Mouse (Mus musculus): ENCODE data around the gene Pbdc1. TPM values are rescaled to one million over a fixed set of nuclear protein-coding genes. Genes with fewer than 3 reads are reported as not detected.
"Not testable (repeated sequence)": the region's sequence is repeated elsewhere in the genome, so short reads cannot be mapped to it uniquely, and the experiment has no call there.

Gene Pbdc1
- polyA plus RNA-seq (2016; fragmentation: Nextera tagmentation; extraction: Ambion mirVana), result 54.5 and 55.2 TPM in 2 replicates

GRCm38 (mm10) chrX:105079615-105080092, at the start of gene Pbdc1:
Gene Pbdc1, plus strand, starts transcription at chrX:105079756.
- H3K4me2 ChIP-seq (replicated peaks), result peak within 1 kb of the TSS; percentile 62
- no peaks in the 10 kb centered on the region for H3K9me3 ChIP-seq
- no peak within 1 kb of the TSS for H3K27ac ChIP-seq (replicated peaks)
- H3K27me3 ChIP-seq, result no peaks in the 10 kb centered on the region
- H3K4me3 ChIP-seq, result peak within 1 kb of the TSS; percentile 57
- H3K9ac ChIP-seq (replicated peaks), result peak within 1 kb of the TSS; percentile 56
- 3% methylated on average over 35 of the region's 35 CpGs for WGBS
- peaks cover 5% of the 10 kb centered on the region for H3K4me1 ChIP-seq
- peak; percentile 99 for ATAC-seq (ENCODE audit: low FRiP score, low read depth)
- peaks cover 3% of the 10 kb centered on the region; the same call in 1 of the 2 replicates for H3K36me3 ChIP-seq

DNA sequence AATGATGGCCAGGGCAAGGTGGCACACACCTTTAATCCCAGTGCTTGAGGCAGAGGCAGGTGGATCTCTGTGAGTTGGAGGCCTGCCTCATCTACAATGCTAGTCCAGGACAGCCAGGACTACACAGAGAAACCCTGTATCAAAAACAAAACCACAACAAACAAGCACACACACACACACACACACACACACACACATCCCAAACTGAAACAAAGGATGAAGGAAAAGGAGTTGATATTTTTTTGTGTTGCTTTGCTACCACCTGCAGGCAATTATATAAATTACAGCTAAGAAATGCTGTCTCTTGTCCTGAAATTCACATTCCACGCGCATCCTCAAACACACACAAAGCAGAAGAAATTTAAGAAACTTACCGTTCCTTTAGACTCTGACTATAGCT, 41.9 kb upstream of the Pbdc1 start:
- no peak overlapping the region for H3K4me3 ChIP-seq
- no peaks in the 10 kb centered on the region; the same call in 1 of the 2 replicates for H3K27me3 ChIP-seq
- H3K9ac ChIP-seq (replicated peaks), result no peak overlapping the region
- H3K4me1 ChIP-seq, result no peaks in the 10 kb centered on the region
- no peak overlapping the region for H3K27ac ChIP-seq (replicated peaks)
- ATAC-seq (ENCODE audit: low FRiP score, low read depth), result no peak
- H3K9me3 ChIP-seq, result no peaks in the 10 kb centered on the region
- 0 out of 2 replicates have a peak, but pooled peaks cover 4% of the 10 kb centered on the region for H3K36me3 ChIP-seq
- H3K4me2 ChIP-seq (replicated peaks), result no peak overlapping the region
- 88% methylated on average over 3 of the region's 3 CpGs for WGBS

DNA sequence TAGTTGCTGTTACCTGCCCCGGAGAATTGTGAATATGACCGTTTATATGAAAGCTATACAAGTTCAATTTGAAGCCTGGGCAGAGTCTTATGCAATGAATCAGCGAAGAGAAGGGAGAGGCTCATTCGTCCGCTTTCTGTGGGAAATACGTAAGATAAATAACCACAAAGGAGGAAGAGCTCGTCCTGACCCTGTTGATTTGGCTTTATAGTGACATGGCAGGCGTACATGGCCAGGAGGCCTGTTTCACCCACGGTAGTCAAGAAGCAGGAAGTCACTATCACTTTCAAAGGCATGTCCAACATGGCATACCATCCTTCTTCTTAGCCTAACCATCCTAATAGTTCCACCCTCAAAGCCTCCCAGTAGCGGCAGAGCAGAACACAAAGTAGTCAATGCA, 15.3 kb upstream of the Pbdc1 start:
- Histone ChIP-seq H3K4me2 (replicated peaks) (no peak overlapping the region), H3K4me3 (no peak overlapping the region), H3K27me3 (no peaks in the 10 kb centered on the region), H3K9me3 (no peaks in the 10 kb centered on the region), H3K9ac (replicated peaks) (no peak overlapping the region), H3K27ac (replicated peaks) (no peak overlapping the region), H3K36me3 (peaks cover 70% of the 10 kb centered on the region), H3K4me1 (peaks cover 5% of the 10 kb centered on the region; the same call in 1 of the 2 replicates)
- WGBS, result 93% methylated on average over 10 of the region's 10 CpGs
- ATAC-seq (ENCODE audit: low FRiP score, low read depth), result no peak

DNA sequence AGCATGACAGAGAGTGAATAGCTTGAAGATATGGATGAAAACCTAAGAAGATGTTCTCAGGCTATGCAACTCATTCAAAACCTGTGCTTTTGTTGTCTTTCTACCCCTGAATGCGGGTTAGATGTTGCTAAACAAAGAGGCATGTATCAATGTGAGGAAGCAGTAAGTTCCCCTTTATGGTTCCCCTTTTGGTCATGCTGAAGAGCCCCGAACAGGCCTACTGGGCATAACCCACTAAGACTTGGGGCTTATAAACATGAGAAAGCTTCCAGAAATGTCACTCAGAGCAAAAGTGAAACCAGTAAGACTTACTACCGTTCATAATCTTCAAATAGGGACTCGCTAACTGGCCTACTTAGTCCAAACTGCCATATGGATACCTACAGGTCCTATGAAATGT, 14.8 kb upstream of the Pbdc1 start:
- H3K9ac ChIP-seq (replicated peaks), result no peak overlapping the region
- peaks cover 65% of the 10 kb centered on the region for H3K36me3 ChIP-seq
- no peak for ATAC-seq (ENCODE audit: low FRiP score, low read depth)
- no peak overlapping the region for H3K4me2 ChIP-seq (replicated peaks)
- no peaks in the 10 kb centered on the region for H3K27me3 ChIP-seq
- H3K27ac ChIP-seq (replicated peaks), result no peak overlapping the region
- H3K9me3 ChIP-seq, result no peaks in the 10 kb centered on the region
- H3K4me3 ChIP-seq, result no peak overlapping the region
- peaks cover 5% of the 10 kb centered on the region; the same call in 1 of the 2 replicates for H3K4me1 ChIP-seq
- 95% methylated on average over 4 of the region's 4 CpGs for WGBS

- 3% methylated on average over 32 of the region's 32 CpGs for WGBS
- Histone ChIP-seq H3K27me3 (no peaks in the 10 kb centered on the region), H3K9ac (replicated peaks) (peak overlapping the region; percentile 71), H3K27ac (replicated peaks) (peak overlapping the region; percentile 73), H3K4me2 (replicated peaks) (peak overlapping the region; percentile 70), H3K4me3 (peak overlapping the region; percentile 65), H3K36me3 (peaks cover 27% of the 10 kb centered on the region), H3K9me3 (no peaks in the 10 kb centered on the region), H3K4me1 (peaks cover 5% of the 10 kb centered on the region; the same call in 1 of the 2 replicates)
- ATAC-seq (ENCODE audit: low FRiP score, low read depth), result peak; percentile 93
Observed at GRCm38 (mm10) chrX:105069671-105070503, 9.7 kb upstream of the Pbdc1 start.

- H3K27ac ChIP-seq (replicated peaks), result no peak overlapping the region
- H3K36me3 ChIP-seq, result peaks cover under 1% of the 10 kb centered on the region; the same call in 1 of the 2 replicates
- 9% methylated on average over 12 of the region's 12 CpGs for WGBS
- H3K4me3 ChIP-seq, result peak overlapping the region; percentile 57
- peak overlapping the region; percentile 39; the same call in 1 of the 2 replicates for H3K9ac ChIP-seq (replicated peaks)
- peak overlapping the region; percentile 62 for H3K4me2 ChIP-seq (replicated peaks)
- no peaks in the 10 kb centered on the region for H3K9me3 ChIP-seq
- H3K27me3 ChIP-seq, result no peaks in the 10 kb centered on the region
- H3K4me1 ChIP-seq, result peaks cover 5% of the 10 kb centered on the region
- ATAC-seq (ENCODE audit: low FRiP score, low read depth), result peak; percentile 80
Observed at GRCm38 (mm10) chrX:105079151-105079550, 405 bp upstream of the Pbdc1 start.

- Histone ChIP-seq H3K27ac (replicated peaks) (no peak overlapping the region), H3K4me1 (peaks cover 5% of the 10 kb centered on the region), H3K4me2 (replicated peaks) (peak overlapping the region; percentile 62), H3K9ac (replicated peaks) (peak overlapping the region; percentile 56), H3K4me3 (peak overlapping the region; percentile 57), H3K36me3 (peaks cover 3% of the 10 kb centered on the region; the same call in 1 of the 2 replicates), H3K27me3 (no peaks in the 10 kb centered on the region), H3K9me3 (no peaks in the 10 kb centered on the region)
- WGBS, result 14% methylated on average over 8 of the region's 8 CpGs
- ATAC-seq (ENCODE audit: low FRiP score, low read depth), result no peak
Observed at GRCm38 (mm10) chrX:105080096-105080495, 540 bp downstream of the Pbdc1 start.

GRCm38 (mm10) chrX:105083013-105083412, 3.5 kb downstream of the Pbdc1 start:
- H3K4me2 ChIP-seq (replicated peaks); H3K4me1 ChIP-seq; ATAC-seq (ENCODE audit: low FRiP score, low read depth); H3K9ac ChIP-seq (replicated peaks); H3K27ac ChIP-seq (replicated peaks); H3K4me3 ChIP-seq; H3K9me3 ChIP-seq; H3K36me3 ChIP-seq; H3K27me3 ChIP-seq: not testable (repeated sequence)
- WGBS, result 89% methylated on average over 7 of the region's 7 CpGs

GRCm38 (mm10) chrX:105104175-105104574, 24.6 kb downstream of the Pbdc1 start:
- Histone ChIP-seq H3K36me3 (no peaks in the 10 kb centered on the region), H3K4me1 (no peaks in the 10 kb centered on the region), H3K27ac (replicated peaks) (no peak overlapping the region), H3K9ac (replicated peaks) (no peak overlapping the region), H3K4me2 (replicated peaks) (no peak overlapping the region), H3K4me3 (no peak overlapping the region), H3K27me3 (peaks cover 7% of the 10 kb centered on the region), H3K9me3 (no peaks in the 10 kb centered on the region)
- 43% methylated on average over 5 of the region's 5 CpGs for WGBS
- ATAC-seq (ENCODE audit: low FRiP score, low read depth), result no peak

- Histone ChIP-seq H3K4me1 (no peaks in the 10 kb centered on the region), H3K27me3 (peaks cover 30% of the 10 kb centered on the region), H3K4me3 (no peak overlapping the region), H3K4me2 (replicated peaks) (no peak overlapping the region), H3K9ac (replicated peaks) (no peak overlapping the region), H3K36me3 (no peaks in the 10 kb centered on the region), H3K27ac (replicated peaks) (no peak overlapping the region), H3K9me3 (no peaks in the 10 kb centered on the region)
- ATAC-seq (ENCODE audit: low FRiP score, low read depth), result no peak
- WGBS, result 87% methylated on average over 2 of the region's 2 CpGs
Observed at GRCm38 (mm10) chrX:105114994-105115393, 35.4 kb downstream of the Pbdc1 start.

- 18% methylated on average over 64 of the region's 65 CpGs for WGBS
- Histone ChIP-seq H3K9ac (replicated peaks) (peak within 1 kb of the TSS; percentile 76), H3K9me3 (no peaks in the 10 kb centered on the region), H3K4me3 (peak within 1 kb of the TSS; percentile 60), H3K4me2 (replicated peaks) (peak within 1 kb of the TSS; percentile 65), H3K36me3 (0 out of 2 replicates have a peak, but pooled peaks cover 4% of the 10 kb centered on the region), H3K27ac (replicated peaks) (peak within 1 kb of the TSS; percentile 74), H3K27me3 (peaks cover 64% of the 10 kb centered on the region), H3K4me1 (no peaks in the 10 kb centered on the region)
- peak; percentile 79 for ATAC-seq (ENCODE audit: low FRiP score, low read depth)
Observed at GRCm38 (mm10) chrX:105120275-105121226, 41.0 kb downstream of the Pbdc1 start, which contains the start of gene Magee1. Gene Magee1, plus strand, starts transcription at chrX:105120378.

Measured in midbrain, embryonic 12.5 days (tissue).